Mouse (Mus musculus) cerebellum, adult 2 months (tissue): ENCODE data around the gene Atad3a.

Experiments
- CTCF ChIP-seq: fragments of 200-500 bp; IDR thresholded peaks from 2 replicates; pipeline ENCODE4 v1.5.1; 2011; ENCODE audit warnings: low read depth, mild to moderate bottlenecking, control low read depth, low read length, moderate library complexity, borderline replicate concordance; ENCODE audit not compliant: insufficient read depth
- POLR2A ChIP-seq: fragments of 200-500 bp; IDR thresholded peaks from 2 replicates; pipeline ENCODE4 v1.6.1; 2011; ENCODE audit warnings: low read length, control low read depth, borderline replicate concordance; ENCODE audit not compliant: insufficient read depth

DNA sequence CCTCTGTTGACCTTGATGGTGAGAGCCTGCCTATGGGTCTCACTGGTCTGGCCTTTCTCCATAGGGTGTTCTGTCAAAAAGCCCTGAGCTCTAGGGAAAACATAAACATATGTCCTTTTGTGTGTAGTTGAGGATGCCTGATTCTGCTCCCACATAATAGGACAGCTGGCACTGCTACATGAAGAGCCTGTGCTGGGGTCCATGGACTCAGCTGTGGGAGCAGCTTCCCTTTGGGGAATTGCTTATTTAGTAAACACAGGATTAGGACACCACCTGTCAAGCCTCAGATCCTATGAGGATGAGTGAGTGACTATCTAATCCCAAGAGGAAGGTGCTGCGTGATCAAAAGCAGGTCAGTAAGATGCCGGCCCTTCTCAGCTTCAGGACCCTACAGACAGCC, 32.9 kb downstream of the Atad3a start:
- TF ChIP-seq CTCF (no peak), POLR2A (no peak)
